Mouse (Mus musculus): ENCODE data around the gene Btbd1.
A peak's percentile ranks its signal among the peaks of the same experiment; 100 is the strongest.

Gene Btbd1

DNA sequence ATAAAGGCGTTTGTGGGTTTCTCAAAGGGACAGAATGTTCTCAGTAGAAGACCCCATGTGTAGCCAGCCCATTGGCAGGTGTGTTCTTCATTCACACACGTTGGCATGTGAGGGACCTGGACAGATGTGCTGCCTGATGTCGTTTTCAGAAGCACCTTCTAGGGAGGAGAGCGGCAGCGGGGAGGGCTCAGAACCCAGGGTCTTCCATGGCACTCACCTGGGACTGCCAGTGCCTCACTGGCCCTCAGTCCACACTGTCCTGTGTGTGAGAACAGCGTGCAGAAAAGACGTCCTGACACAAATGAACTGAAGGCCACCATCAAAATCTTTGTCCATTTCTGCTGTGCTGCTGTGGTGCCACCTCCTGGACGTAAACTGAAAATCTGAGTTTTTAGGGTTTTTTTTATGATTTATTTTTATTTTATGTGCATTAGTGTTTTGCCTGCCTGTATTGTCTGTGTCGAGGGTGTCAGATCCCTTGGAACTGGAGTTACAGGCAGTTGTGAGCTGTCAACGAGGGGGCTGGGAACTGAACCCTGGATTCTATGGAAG is 51.5 kb downstream of the Btbd1 start:
- DNase-seq (ENCODE audit: low spot score) = no peak

DNA sequence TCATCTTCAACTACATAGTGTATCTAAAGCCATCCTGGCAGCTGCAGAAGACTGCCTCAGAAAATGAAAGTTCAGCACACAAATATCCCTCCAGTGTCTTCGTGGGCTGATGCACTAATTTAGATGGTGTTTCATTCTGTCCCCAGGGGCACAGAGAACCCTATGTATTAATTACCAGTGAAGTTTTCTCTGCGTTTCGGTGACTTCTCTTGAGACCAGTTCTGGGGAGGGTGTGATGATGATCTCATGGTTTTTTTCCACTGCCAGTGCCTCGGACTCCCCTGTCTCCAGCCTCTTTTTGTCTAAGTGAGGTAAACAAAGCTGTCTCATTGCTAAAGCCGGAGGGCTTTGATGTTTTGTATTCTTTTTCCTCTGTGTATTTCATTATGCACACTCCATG is 53.9 kb downstream of the Btbd1 start:
- DNase-seq (ENCODE audit: low spot score) = no peak

GRCm38 (mm10) chr7:81772786-81773539 is 56.3 kb downstream of the Btbd1 start:
- DNase-seq (ENCODE audit: low spot score) = no peak

GRCm38 (mm10) chr7:81763110-81763845 is 66.0 kb downstream of the Btbd1 start:
- no peak for DNase-seq (ENCODE audit: low spot score)

- peak; percentile 65 for DNase-seq (ENCODE audit: low spot score)
Measured at GRCm38 (mm10) chr7:81762180-81763109, 66.8 kb downstream of the Btbd1 start, which contains the start of gene Ramac. Ramac (plus strand) TSS chr7:81762925.

DNA sequence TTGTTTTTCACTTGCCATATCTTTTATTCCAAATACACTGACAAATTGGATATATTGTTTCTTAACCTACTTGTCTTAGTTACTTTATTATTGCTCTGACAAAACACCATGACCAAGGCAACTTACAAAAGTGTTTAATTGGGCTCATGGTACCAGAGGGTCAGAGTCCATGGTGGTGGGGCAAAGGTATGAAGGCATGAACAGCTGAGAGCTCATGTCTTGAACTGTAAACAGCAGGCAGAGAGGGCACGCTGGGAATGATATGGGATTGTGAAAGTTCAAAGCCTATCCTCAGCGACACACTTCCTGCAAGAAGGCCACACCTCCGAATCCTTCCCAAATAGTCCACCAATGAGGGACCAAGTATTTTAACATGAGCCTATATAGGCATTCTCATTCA is 81.3 kb downstream of the Btbd1 start:
- DNase-seq (ENCODE audit: low spot score) = no peak

DNA sequence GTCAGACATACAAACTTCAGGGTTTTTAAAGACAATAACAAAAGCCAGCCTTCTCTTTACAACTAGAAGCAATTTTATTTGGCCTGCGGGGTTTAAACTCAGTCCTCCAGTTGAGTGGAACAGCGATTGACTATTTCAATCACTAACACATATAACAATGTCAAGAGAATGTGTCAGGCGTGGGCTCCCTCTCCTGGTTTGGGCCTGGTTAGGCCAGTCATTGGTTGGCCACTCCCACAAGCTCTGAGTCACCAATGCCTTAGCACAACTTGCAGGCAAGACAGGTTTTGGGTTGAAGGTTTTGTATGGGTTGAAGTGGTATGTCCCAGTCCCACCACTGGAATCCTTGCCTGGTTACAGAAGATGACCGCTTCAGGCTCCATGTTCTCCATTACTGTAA is 85.1 kb downstream of the Btbd1 start:
- no peak for DNase-seq (ENCODE audit: low spot score)

Measured in layer of hippocampus, adult 9-10 months (tissue).